Mouse (Mus musculus) adrenal gland, postnatal 25 days (tissue): ENCODE measurements around the gene Ninj2. TPM values are rescaled to one million over a fixed set of nuclear protein-coding genes. Genes with fewer than 3 reads are reported as not detected.
"Not testable (repeated sequence)": the region's sequence is repeated elsewhere in the genome, so short reads cannot be mapped to it uniquely, and the experiment has no call there.

Experiments
- DNase-seq: peaks from one replicate; pipeline ENCODE4 v3.0.0; 2021; ENCODE audit warnings: mixed read lengths
- long read RNA-seq: library from polyadenylated mRNA; stranded (forward); transcript quantifications from one replicate; pipeline ENCODE4 v2.0.0, GENCODE M21; 2021
- total RNA-seq: library from RNA; stranded (reverse); gene quantifications from 2 replicates; pipeline ENCODE4 v1.2.3, GENCODE M21; 2021

Gene Ninj2
- total RNA-seq: not detected in 2 replicates
- long read RNA-seq: 0 reads

- no peak for DNase-seq
Observed at GRCm38 (mm10) chr6:120093100-120093499, at the start of gene Ninj2. Gene Ninj2 (plus strand): TSS chr6:120093350.

- no peak for DNase-seq
Observed at GRCm38 (mm10) chr6:120045406-120045805, 47.7 kb upstream of the Ninj2 start.

- no peak for DNase-seq
Observed at GRCm38 (mm10) chr6:120047705-120048292, 45.4 kb upstream of the Ninj2 start.

GRCm38 (mm10) chr6:120054412-120054811 lies 38.7 kb upstream of the Ninj2 start:
- DNase-seq: no peak

GRCm38 (mm10) chr6:120055666-120056540 lies 37.2 kb upstream of the Ninj2 start:
- DNase-seq: no peak

- DNase-seq: no peak
Observed at GRCm38 (mm10) chr6:120062934-120063333, 30.2 kb upstream of the Ninj2 start.

GRCm38 (mm10) chr6:120064627-120065026 lies 28.5 kb upstream of the Ninj2 start:
- DNase-seq: no peak

- DNase-seq: no peak
Observed at GRCm38 (mm10) chr6:120065552-120066177, 27.5 kb upstream of the Ninj2 start.

GRCm38 (mm10) chr6:120069546-120069945 lies 23.6 kb upstream of the Ninj2 start:
- DNase-seq: no peak

- no peak for DNase-seq
Observed at GRCm38 (mm10) chr6:120072630-120073029, 20.5 kb upstream of the Ninj2 start.

- no peak for DNase-seq
Observed at GRCm38 (mm10) chr6:120076619-120077450, 16.3 kb upstream of the Ninj2 start.

- no peak for DNase-seq
Observed at GRCm38 (mm10) chr6:120079547-120079946, 13.6 kb upstream of the Ninj2 start.

GRCm38 (mm10) chr6:120081516-120081915 lies 11.6 kb upstream of the Ninj2 start:
- DNase-seq: no peak

- no peak for DNase-seq
Observed at GRCm38 (mm10) chr6:120082251-120082950, 10.7 kb upstream of the Ninj2 start.

- no peak for DNase-seq
Observed at GRCm38 (mm10) chr6:120082951-120083411, 10.2 kb upstream of the Ninj2 start.

- DNase-seq: no peak
Observed at GRCm38 (mm10) chr6:120083442-120083841, 9.7 kb upstream of the Ninj2 start.

- DNase-seq: no peak
Observed at GRCm38 (mm10) chr6:120084983-120085382, 8.2 kb upstream of the Ninj2 start.

GRCm38 (mm10) chr6:120085832-120086231 lies 7.3 kb upstream of the Ninj2 start:
- no peak for DNase-seq

- DNase-seq: not testable (repeated sequence)
Observed at GRCm38 (mm10) chr6:120087041-120087440, 6.1 kb upstream of the Ninj2 start.

- no peak for DNase-seq
Observed at GRCm38 (mm10) chr6:120090712-120091248, 2.4 kb upstream of the Ninj2 start.

- no peak for DNase-seq
Observed at GRCm38 (mm10) chr6:120091956-120092355, 1.2 kb upstream of the Ninj2 start.
